Mouse (Mus musculus) ovary, postnatal 10 days (tissue): ENCODE measurements around the gene Mettl5.

Source experiments
- DNase-seq: peaks from one replicate; pipeline ENCODE4 v3.0.0; 2022; ENCODE audit warnings: low spot score

The Mettl5 gene

GRCm38 (mm10) chr2:69856392-69856791, 29.0 kb downstream of the Mettl5 start:
- DNase-seq, result no peak

DNA sequence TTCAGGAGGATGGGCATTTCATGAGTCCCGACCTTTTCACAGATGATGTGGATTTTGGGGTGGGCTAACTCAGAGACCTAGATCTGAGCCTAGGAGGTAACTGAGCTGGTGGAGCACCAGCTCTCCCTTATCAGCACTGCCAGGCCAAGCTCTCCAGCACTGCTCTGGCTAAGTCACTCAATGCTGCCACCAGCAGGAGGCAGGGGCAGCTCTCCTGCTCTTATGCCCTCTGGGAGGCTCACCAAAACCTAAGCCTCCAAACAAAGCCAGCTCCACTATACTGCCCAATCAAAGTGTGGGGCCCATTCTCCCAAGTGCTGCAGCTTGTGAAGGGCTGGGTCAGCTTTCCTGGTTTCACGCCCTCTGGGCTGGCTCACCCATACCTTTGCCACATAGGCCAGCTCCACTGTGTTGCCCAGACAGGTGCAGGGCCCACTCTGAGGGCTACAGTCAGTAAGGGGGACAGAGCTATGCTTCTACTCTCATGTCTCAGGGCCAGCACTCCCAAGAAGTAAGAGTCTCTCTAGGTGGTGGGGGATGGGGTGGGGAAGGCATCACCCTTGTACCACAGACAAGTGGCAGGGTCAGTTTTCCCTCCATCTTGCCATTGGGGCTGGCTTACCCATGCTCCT, 33.9 kb downstream of the Mettl5 start:
- no peak for DNase-seq

DNA sequence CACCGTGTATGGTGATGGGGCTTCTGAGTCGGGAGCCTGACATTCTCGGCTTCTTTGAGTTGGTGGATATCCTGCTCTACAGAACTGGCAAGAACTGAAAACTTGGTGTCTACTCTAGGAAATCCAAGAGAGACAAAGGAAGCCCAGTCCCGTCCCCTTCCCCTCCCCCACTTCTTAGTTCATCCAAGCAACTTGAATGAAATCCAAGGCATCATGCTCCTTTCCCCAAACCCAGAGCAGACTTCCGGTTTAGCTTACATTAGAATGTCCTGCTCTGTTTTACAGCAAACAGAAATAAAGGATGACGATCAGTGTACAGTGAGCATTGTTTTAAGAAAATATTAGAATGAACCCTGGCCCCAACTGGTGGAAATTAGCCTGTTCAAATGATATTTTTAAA, 36.2 kb downstream of the Mettl5 start:
- no peak for DNase-seq

DNA sequence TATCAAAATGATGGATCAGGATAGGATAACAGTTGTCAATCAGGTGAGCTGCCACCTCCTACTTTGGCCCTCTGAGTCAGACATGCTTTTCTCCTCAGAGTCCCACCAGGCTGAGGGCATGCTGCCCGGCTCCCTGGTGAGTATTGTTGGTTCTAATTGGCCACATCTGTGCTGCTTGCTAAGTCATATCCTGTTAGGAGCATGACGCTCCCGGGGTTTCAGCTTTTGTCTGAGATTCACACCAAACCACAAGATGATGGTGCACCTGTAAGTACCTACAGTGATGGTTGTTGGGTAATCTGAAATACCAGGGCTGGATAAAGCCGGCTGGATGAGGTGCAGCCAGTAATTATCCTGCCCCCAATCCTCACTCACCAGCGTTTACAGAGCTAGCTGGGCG, 45.2 kb downstream of the Mettl5 start:
- no peak for DNase-seq

DNA sequence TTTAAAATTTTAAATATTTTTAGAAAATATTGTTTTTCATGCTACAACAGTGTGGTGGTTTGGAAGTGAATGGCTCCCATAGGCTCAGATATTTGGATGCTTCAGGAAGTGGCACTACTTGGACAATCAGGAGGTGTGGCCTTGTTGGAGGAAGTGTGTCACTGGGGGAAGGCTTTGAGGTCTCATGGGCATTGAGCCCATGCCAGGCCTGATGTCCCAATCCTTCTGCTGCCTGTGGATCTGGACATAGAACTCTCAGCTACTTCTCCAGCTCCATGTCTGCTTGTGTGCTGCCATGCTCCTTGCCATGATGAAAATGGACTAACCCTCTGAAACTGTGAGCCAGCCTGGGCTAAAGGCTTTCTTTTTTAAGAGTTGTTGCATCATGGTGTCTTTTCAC, 46.7 kb downstream of the Mettl5 start:
- no peak for DNase-seq

GRCm38 (mm10) chr2:69837996-69838395, 47.4 kb downstream of the Mettl5 start:
- no peak for DNase-seq

DNA sequence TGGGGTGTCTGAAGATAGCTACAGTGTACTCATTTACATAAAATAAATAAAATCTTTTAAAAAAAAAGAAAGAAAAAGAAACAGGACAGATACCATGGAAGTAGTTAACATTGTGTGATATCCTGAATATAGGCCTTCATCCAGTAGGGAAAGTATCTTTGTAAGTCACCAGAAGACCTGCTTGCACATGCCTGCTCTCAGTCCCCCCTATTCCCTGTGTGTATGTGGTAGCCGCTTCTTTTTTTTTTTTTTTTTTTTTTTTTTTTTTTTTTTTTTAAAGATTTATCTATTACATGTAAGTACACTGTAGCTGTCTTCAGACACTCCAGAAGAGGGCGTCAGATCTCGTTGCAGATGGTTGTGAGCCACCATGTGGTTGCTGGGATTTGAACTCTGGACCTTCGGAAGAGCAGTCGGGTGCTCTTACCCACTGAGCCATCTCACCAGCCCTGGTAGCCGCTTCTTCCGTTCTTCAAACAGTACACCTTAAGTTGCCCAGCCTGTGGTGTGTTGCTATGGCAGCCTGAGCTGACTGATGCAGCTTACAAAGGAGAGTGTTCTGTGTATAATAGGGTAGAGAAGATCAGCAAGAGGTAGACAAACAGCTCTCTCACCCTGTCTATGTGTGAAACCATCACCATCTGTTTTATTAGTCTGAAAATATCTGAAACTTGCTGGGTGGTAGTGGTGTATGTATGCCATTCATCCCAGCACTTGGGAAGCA, 48.0 kb downstream of the Mettl5 start:
- no peak for DNase-seq

- DNase-seq, result no peak
These were observed 55.3 kb downstream of the Mettl5 start for GRCm38 (mm10) chr2:69830116-69830515.

GRCm38 (mm10) chr2:69829680-69830079, 55.7 kb downstream of the Mettl5 start:
- DNase-seq, result no peak

- DNase-seq, result no peak
These were observed 57.4 kb downstream of the Mettl5 start for GRCm38 (mm10) chr2:69828031-69828430.

DNA sequence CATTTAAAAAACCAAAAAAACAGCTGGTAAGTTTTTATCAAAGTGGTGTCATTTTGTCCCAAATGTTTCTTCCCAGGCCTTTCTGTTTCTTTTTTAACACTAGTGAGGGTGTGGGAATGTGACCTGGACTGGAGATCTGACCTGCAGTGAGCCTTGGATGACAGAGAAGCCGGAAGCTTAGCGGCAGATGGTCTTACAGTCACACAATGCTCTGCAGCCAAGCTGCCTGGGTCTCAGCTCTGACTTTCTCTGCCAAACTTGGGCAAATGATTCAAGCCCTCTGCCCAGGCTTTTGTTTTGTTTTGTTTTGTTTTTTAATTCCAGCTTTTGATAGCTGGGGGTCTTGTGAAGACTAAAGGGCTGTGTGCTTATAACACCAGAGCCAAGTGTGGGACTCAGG, 59.0 kb downstream of the Mettl5 start:
- no peak for DNase-seq

DNA sequence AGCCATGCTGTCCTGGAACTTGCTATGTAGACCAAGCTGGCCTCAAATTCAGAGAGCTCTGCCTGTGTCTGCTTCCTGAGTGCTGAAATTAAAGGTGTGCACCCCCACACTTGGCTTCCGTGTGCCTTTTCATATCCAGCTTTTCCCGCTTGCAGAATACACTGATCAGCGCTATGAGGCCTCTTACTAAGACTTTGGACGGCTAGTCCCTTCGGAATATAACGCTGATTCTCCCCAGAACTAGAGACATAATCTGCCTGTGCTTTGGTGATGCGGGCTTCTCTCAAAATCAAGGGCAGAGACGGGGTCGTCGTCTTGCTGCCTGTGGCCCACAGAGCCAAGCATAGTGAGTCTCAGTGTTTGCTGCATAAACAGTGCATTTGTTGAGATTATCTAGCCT, 59.5 kb downstream of the Mettl5 start:
- DNase-seq, result no peak

DNA sequence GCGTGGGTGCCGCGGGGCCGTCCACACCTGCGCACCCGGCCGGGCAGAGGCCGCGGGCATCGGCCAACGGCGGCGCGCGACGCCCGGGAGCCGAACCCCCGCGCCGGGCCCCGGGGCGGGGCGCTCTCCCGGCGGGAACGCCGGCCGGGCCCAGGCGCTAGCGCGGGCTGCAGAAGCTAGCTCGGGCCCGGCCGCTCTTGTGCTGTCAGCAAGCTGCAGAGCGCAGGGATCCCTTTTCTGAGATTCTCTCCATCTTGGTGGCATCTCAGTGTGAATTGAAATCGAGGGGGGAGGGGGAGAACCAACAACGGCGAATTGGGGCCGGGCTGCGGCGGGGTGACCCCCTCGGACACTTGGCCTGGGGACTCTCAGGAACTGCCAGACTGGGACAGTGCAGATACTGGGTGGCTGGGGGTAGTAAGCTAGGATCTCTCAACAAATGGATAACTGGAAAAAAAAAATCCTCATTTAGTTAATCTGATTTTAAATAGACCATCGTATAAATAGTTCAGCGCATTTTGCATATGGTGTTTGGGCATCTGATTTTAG, 62.2 kb downstream of the Mettl5 start:
- peak; percentile 37 for DNase-seq

DNA sequence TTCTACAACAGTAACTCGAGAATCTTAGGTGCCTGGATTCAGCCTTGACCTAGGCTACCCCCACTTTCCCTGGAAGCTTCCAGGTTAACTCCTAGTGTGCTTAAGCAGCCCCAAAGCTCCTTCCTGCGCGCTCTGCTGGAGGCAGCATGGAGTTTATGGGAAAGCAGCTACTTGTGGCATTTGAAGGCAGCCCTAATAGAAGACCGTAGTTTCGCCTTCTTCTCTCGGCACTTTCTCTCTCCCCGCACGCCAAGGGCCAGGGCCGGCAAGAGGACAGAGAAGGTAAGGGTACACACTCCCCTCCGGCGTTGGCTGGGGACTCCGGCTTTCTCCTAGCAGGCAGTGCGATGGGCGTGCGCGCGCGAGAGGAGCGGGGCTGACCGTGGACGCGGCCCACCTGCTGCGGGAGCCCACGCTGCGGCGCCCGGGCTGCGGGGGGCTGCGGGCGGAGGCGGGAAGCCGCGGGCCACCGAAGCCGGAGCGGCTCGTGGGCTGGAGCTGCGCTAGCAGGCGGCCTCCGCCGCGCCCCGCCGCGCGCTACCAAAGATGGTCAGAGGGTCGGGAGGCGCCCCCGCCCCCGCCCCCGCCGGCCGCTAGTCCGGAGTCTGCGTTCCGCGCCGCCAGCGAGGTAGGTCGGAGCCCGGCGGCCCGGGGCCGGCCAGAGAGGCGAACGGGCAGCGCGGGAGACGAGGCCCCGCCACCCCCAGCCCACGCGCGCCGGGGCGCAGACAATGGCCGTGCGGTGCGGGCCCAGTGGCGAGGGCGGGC, 62.9 kb downstream of the Mettl5 start:
- DNase-seq, result peak; percentile 49

- DNase-seq, result no peak
These were observed 63.7 kb downstream of the Mettl5 start, which contains the start of gene Klhl23 for GRCm38 (mm10) chr2:69821711-69822110. TSS of gene Klhl23 (plus strand) at chr2:69821944.
